Mouse (Mus musculus): ENCODE measurements at regions not wholly inside any gene's neighbourhood (a gene's known extent, or its start where the extent isn't known, plus 50 kb on each side); places are given as distances from the start of the nearest gene placed in this dataset.

DNA sequence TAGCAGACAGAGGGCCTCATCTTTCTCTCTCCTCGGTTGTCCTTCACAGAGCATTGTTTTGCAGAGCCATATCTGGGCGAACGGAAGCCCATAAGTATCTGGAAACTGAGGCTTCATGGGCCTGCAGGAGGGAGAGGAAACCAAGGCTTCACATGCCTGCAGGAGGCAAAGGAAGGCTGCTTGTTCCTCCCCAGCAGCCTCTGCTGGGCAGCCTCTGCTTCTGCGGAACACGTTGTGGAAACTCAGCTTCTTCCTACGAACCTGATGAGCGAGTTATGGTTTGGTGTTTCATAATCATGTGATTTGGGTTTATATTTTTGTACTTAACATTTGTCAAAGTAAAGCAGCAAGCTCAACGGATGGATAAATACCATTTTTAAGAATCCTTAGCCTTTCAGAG, 177.6 kb upstream of the Arglu1 start:
- no peak for TF ChIP-seq USF1 (IDR thresholded peaks at IDR 0.05; ENCODE audit: low read depth, low read length)
- TF ChIP-seq HCFC1 (IDR thresholded peaks at IDR 0.05; ENCODE audit: low read depth, low read length): no peak
- TF ChIP-seq ZNF384 (IDR thresholded peaks at IDR 0.05; ENCODE audit: low read depth, low read length): no peak
- no peak for TF ChIP-seq NELFE (IDR thresholded peaks at IDR 0.05; ENCODE audit: low read depth, low read length)
- TF ChIP-seq SMC3 (IDR thresholded peaks at IDR 0.05; ENCODE audit: low read depth, low read length): no peak
- TF ChIP-seq CHD1 (IDR thresholded peaks at IDR 0.05; ENCODE audit: low read depth, low read length): no peak
- TF ChIP-seq RAD21 (IDR thresholded peaks at IDR 0.05; ENCODE audit: low read depth, low read length): no peak
- no peak for TF ChIP-seq JUN (IDR thresholded peaks at IDR 0.05; ENCODE audit: insufficient read depth, low read depth, low read length)
- no peak for TF ChIP-seq CHD2 (IDR thresholded peaks at IDR 0.05; ENCODE audit: low read length)
- no peak for TF ChIP-seq RCOR1 (conservative IDR thresholded peaks at IDR 0.05; ENCODE audit: low read depth, low read length)
- TF ChIP-seq IRF4 (IDR thresholded peaks at IDR 0.05; ENCODE audit: low read depth, low read length): no peak
- TF ChIP-seq CTCF (conservative IDR thresholded peaks at IDR 0.05 in 1 of 2, IDR thresholded peaks at IDR 0.05 in 1 of 2; ENCODE audit: low read depth in 2 of 2, low read length in 2 of 2): no peak
- TF ChIP-seq EP300 (IDR thresholded peaks at IDR 0.05; ENCODE audit: low read length): no peak
- no peak for TF ChIP-seq MYC (IDR thresholded peaks at IDR 0.05; ENCODE audit: low read depth, low read length)
- TF ChIP-seq ZKSCAN1 (IDR thresholded peaks at IDR 0.05; ENCODE audit: borderline replicate concordance, low read depth, low read length): no peak
- TF ChIP-seq MAFK (IDR thresholded peaks at IDR 0.05; ENCODE audit: insufficient replicate concordance, low read length): no peak
- TF ChIP-seq PAX5 (IDR thresholded peaks at IDR 0.05; ENCODE audit: low read length): no peak
- Histone ChIP-seq H3K79me2 (replicated peaks; ENCODE audit: control insufficient read depth, extremely low read depth, insufficient read depth, poor library complexity, severe bottlenecking) (no peaks in the 10 kb centered on the region), H3K9ac (ENCODE audit: insufficient read depth, low read depth) (no peak overlapping the region), H3K4me3 (replicated peaks in 1 of 3; ENCODE audit: low read depth in 2 of 3, low read length in 2 of 3, poor library complexity in 1 of 3) (no peak overlapping the region), H3K4me2 (ENCODE audit: insufficient read depth, low read depth, poor library complexity, severe bottlenecking) (no peak overlapping the region), H3K27me3 (replicated peaks) (no peaks in the 10 kb centered on the region), H3K9me3 (replicated peaks; ENCODE audit: low read length) (peaks cover 73% of the 10 kb centered on the region), H3K27ac (ENCODE audit: insufficient read depth, low read depth) (no peak overlapping the region), H3K4me1 (ENCODE audit: control insufficient read depth in 1 of 2, insufficient read depth in 2 of 2) (no peaks in the 10 kb centered on the region), H3K36me3 (replicated peaks in 1 of 2; ENCODE audit: control insufficient read depth in 1 of 2, insufficient read depth in 1 of 2, low read length in 1 of 2) (no peaks in the 10 kb centered on the region)
- no peak for DNase-seq (ENCODE audit: extremely low read depth)
- dilution Hi-C loops (cut with MboI; ENCODE audit: extremely low pct_ligation_motif_present, extremely low pct_unique_long_range_greater_than_20kb, low sequenced_read_pairs): no loop called here
- in situ Hi-C loops (cut with MboI; ENCODE audit: low pct_ligation_motif_present, low pct_unique_long_range_greater_than_20kb, low sequenced_read_pairs): no loop called here

DNA sequence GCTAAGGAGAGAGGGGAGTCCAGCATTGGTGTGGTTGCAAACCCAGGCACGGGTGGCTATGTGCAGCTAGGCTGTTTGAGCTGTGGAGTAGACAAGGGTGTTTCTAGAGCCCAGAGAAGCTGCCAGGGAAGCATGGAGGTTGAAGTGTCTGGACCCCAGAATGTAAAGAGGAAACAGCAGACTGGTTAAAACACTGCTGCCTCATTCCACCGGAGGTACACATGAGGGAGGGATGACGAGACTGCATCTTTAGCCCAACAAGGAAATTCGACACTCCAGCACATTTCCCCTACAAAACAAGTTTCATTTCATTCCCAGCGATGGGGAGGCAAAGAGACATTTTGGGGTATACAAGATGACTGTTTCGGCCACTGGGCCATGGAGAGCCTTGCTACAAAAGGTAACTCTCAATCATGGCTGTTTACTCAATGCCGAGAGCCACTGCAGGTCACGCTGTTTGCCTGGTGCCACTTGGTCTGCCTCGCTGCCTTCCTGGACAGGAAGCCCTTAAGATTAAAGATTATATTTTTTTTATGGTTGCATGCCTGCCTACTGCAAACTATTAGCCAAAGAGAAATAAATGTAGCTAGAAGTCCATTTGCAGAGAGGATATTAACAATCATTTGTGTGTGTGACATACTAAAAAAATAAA, 176.9 kb upstream of the Arglu1 start:
- no peak for DNase-seq (ENCODE audit: extremely low read depth)
- Histone ChIP-seq H3K27me3 (replicated peaks) (no peaks in the 10 kb centered on the region), H3K4me3 (replicated peaks in 1 of 3; ENCODE audit: low read depth in 2 of 3, low read length in 2 of 3, poor library complexity in 1 of 3) (no peak overlapping the region), H3K27ac (ENCODE audit: insufficient read depth, low read depth) (no peak overlapping the region), H3K9ac (ENCODE audit: insufficient read depth, low read depth) (no peak overlapping the region), H3K4me1 (ENCODE audit: control insufficient read depth in 1 of 2, insufficient read depth in 2 of 2) (no peaks in the 10 kb centered on the region), H3K4me2 (ENCODE audit: insufficient read depth, low read depth, poor library complexity, severe bottlenecking) (no peak overlapping the region), H3K36me3 (replicated peaks in 1 of 2; ENCODE audit: control insufficient read depth in 1 of 2, insufficient read depth in 1 of 2, low read length in 1 of 2) (no peaks in the 10 kb centered on the region), H3K79me2 (replicated peaks; ENCODE audit: control insufficient read depth, extremely low read depth, insufficient read depth, poor library complexity, severe bottlenecking) (no peaks in the 10 kb centered on the region), H3K9me3 (replicated peaks; ENCODE audit: low read length) (peaks cover 72% of the 10 kb centered on the region)
- in situ Hi-C loops (cut with MboI; ENCODE audit: low pct_ligation_motif_present, low pct_unique_long_range_greater_than_20kb, low sequenced_read_pairs) (no loop called here), dilution Hi-C loops (cut with MboI; ENCODE audit: extremely low pct_ligation_motif_present, extremely low pct_unique_long_range_greater_than_20kb, low sequenced_read_pairs) (no loop called here)
- TF ChIP-seq PAX5 (IDR thresholded peaks at IDR 0.05; ENCODE audit: low read length): no peak
- no peak for TF ChIP-seq MEF2A (IDR thresholded peaks at IDR 0.05; ENCODE audit: borderline replicate concordance, low read depth, low read length)
- no peak for TF ChIP-seq TBP (conservative IDR thresholded peaks at IDR 0.05; ENCODE audit: low read depth, low read length)
- no peak for TF ChIP-seq CHD2 (IDR thresholded peaks at IDR 0.05; ENCODE audit: low read length)
- TF ChIP-seq EP300 (IDR thresholded peaks at IDR 0.05; ENCODE audit: low read length): no peak
- TF ChIP-seq ELF1 (IDR thresholded peaks at IDR 0.05; ENCODE audit: low read depth, low read length): no peak
- TF ChIP-seq KAT2A (IDR thresholded peaks at IDR 0.05; ENCODE audit: insufficient replicate concordance, low read length): no peak
- no peak for TF ChIP-seq ZC3H11A (IDR thresholded peaks at IDR 0.05; ENCODE audit: low read depth, low read length)
- TF ChIP-seq MAFK (IDR thresholded peaks at IDR 0.05; ENCODE audit: insufficient replicate concordance, low read length): no peak
- TF ChIP-seq ETS1 (conservative IDR thresholded peaks at IDR 0.05; ENCODE audit: low read depth, low read length): no peak
- no peak for TF ChIP-seq MXI1 (IDR thresholded peaks at IDR 0.05; ENCODE audit: low read depth, low read length)

Data from CH12.LX (cell line).